Mouse (Mus musculus) left cerebral cortex, adult 9 months (tissue): Measurements from ENCODE around the gene Tsku.
A peak's percentile ranks its signal among the peaks of the same experiment; 100 is the strongest.

Experiments used
- DNase-seq, 2 experiments: peaks; one replicate each; pipeline ENCODE4 v3.0.0; 2022; ENCODE audit warnings: low spot score in 2 of 2

Gene Tsku

DNA sequence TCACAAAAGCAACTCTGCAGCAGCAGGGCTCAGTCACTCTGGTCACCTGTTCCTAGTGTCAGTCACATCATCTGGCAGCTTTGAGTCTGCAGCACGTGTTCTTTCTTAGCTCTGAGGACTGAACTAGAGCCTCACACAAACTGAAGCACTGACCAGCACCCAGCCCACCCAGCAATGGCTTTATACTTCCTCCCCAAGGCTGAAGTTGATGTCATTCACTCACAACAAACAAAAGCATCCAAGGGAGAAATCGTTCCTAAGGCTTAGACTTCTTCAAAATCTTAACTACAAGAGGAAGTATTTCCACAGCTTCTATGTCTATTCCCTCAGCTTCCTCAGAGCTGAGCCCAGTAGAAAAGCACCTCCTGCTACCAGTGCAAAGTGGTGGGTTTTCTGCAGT lies 32.8 kb downstream of the Tsku start:
- DNase-seq = no peak

DNA sequence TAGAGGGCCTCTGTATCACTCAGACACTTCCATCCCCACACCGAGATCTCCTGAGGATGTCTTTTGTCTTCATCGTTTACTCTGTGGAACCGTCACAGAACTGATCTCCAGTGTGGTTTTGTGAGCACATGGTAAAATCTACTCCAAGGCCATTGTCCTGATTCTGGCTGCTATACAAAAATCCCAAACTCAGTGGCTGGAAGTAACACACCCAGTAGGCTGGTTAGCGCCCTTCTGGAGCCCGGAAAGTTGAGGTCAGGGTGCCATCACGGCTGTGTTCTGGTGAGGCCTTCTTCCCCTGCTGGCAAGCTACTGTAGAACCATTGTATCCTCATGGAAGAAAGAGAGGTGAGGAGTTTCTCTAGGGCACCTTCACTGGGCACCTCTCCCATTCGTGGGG lies 35.1 kb downstream of the Tsku start:
- no peak for DNase-seq

DNA sequence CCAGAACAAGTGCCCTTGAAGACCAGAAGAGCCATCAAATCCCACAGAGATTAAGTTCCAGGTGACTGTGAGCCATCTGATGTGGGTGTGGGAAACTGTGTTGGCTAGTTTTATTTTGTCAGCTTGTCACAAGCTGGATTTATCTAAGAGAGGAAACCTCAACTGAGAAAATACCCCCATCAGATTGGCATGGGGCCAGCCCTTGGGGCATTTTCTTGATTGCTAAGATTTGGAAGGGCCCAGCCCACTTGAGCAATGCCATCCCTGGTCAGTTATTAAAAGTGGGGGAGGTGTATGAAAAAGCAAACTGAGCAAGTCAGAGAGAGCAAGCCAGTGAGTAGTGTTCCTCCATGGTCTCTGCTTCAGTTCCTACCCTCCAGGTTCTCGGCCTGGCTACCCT lies 36.9 kb downstream of the Tsku start:
- DNase-seq = no peak

DNA sequence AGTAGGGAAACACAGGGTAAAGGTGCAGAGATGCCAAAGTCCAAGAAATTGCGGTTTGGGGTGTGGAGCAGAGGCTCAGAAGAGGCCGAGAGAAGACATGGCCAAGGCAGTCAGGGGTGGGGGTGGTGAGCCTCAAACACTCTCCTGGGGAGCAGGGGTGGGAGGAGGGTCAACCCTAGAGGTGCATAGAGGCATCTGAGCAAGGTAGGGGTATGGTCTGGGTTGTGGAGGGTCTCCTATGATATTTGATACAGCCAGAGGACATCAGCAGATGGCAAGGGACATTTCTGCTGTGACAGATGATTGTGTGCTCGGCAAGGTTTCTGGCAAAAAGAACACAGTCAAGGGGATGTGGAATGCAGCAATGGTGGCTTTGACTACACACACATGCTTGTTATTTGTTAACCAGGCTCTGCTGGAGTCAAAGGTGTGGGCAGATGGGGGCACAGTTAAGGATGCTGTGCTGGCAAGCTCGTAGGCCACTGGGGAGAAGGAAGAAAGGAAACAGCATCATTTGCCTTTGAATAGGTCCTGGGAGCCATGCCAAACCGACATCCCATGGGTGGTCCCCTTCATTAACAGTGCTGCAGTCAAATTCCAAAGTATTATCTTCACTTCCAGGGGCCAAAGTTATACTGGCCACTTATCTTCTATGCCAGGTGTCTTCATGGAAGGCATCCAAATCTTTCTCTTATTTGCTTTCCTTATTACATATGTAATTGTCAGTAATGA lies 37.7 kb downstream of the Tsku start:
- DNase-seq = no peak

DNA sequence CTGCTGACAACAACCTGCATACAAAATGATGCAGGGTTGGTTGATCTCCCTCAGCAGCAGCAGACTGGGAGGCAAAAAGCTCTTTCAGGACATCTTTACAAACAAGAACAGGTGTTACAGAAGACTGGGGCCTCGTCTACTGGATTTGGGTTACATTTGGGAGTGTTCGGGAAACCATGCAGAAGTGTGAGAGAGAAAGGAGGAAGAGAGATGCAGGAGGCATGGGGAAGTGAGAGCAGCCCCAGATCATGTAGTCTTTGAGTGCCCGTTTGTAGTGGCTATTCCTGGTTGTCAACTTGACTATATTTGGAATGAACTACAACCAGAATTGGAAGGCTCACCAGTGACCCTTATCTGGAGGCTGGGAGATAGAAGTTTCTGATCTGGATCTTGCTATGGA lies 38.7 kb downstream of the Tsku start:
- DNase-seq = peak in 1 of 2 experiments; percentile 28

DNA sequence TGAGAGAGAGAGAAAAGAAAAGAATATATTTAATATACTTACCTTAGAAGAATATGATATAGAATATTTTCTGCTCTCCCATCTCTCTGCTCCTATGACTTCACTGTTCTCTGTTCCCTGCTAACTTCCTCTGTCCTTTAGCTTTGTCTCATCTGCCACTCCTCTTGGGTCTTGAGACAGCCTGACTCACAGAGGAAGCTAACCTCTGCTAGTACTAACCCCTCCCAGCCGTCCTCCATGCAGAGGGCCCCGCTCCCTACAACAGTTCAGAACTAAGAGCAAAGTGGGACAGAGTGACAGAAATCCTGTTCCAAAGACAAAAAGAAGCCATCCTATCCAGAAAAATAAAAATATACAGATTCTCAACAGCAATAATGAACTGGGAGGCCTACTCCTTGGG lies 40.0 kb downstream of the Tsku start, which contains the start of gene Acer3:
Gene Acer3, minus strand, starts transcription at position 126 of the 400 bp plus-strand sequence.
- DNase-seq = no peak

DNA sequence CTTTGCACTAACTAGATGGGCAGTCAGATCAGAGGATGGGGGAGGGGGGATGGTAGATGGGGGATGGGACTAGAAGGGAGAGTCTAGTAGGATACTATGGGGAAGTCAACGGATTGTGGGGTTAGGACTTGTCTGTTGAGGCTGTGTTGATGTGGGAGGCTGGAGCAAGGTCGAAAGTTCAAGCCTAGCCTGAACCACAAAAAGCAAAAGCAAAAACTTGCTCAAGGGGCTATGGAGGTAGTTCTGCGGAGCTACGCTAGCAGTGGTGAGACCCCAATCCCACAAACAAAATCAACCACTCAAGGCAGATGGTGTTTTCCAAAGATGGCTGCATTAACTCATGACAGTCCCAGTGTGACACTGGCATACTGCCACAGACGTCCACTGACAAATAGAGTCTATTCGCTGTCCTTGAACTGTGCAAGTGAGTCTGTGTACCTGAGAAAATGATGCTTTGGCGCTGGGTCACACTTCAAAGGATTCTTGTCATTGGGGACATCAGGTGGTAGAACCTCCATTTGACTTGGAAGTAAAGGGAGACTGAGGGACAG lies 41.0 kb downstream of the Tsku start:
- DNase-seq = no peak

DNA sequence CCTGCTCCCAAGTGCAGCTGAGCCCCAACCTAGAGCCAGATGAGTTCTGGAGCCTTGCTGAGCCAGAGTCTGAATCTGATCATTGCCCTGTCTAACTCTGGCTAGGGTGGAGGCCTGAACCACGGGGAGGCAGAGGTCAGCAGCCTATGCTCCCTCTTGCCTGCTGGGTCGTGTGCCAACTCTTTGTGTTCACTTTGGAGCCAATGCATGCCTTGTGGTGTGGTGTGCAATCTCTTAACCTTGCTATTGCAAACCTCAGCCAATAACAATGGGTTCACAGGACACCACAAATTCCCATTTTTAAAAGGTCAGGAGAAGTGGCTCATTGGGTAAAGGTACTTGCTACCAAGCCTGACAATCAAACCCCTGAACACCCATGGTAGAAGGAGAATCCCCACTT lies 44.6 kb downstream of the Tsku start:
- no peak for DNase-seq

DNA sequence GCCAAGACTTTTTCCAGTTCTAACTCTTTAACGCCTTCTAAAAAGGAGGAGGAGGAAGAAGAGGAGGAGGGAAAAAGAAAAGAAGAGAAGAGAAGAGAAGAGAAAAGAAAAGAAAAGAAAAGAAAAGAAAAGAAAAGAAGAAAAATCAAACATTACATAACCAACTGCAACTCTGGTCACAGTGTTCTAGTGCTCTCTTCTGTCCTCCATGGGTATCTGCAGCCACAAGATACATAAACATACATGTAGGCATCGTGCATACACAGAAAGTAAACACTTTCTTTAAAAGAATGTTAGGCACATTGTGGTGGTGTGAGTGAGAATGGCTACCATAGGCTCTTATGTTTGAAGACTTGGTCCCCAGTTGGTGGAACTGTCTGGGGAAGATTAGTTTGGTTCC lies 46.0 kb downstream of the Tsku start:
- DNase-seq = no peak

DNA sequence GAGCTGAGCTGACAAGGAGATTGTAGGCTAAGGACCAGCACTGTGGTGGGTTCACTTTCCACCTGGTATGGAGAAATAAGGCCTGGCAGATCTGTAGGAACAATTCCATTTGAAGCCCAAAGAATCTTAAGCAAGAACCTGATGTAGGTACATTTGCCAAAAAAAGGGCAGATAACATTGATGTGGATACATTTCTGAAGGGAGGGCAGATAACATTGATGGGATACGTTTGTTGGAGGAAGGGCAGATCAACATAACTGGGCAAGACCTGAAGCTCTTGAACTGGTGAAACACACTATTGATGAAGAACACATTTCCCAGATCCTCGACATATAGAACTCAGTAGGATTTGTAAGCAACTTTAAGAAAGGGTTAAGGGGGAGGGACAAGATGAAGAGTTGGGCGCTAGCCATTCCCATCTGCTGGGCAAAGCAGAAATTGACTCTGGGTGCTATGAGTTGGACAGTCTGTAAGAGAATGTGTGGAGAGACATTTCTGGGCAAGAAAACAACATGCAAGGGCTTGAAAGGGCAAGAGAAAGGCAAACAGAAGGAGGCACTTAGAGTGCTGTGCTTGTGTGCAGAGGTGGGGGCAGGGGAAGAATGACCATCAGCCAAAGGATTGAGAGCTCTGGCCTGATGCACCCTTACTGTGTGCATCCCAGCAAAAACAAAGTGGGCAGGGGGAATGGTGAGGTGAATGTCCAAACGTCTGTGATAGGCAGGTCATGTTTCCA lies 48.8 kb downstream of the Tsku start:
- DNase-seq = no peak

DNA sequence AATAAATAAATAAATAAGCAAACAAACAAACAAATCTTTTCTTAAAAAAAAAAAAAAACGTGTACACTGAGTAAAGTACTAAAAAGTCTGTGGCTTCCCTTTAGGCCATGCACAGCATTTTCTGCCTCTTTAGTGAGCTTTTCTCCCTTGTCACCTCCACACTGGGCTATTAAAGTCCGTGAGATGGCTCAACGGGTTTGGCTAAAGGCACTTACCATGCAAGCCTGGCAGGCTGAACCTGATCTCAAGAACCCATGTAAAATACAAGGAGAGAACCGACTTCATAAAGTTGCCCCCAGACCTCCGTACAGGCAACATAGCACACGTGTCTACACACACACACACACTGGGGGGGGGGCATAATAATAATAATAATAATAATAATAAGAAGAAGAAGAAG lies 50.9 kb downstream of the Tsku start:
- DNase-seq = no peak

DNA sequence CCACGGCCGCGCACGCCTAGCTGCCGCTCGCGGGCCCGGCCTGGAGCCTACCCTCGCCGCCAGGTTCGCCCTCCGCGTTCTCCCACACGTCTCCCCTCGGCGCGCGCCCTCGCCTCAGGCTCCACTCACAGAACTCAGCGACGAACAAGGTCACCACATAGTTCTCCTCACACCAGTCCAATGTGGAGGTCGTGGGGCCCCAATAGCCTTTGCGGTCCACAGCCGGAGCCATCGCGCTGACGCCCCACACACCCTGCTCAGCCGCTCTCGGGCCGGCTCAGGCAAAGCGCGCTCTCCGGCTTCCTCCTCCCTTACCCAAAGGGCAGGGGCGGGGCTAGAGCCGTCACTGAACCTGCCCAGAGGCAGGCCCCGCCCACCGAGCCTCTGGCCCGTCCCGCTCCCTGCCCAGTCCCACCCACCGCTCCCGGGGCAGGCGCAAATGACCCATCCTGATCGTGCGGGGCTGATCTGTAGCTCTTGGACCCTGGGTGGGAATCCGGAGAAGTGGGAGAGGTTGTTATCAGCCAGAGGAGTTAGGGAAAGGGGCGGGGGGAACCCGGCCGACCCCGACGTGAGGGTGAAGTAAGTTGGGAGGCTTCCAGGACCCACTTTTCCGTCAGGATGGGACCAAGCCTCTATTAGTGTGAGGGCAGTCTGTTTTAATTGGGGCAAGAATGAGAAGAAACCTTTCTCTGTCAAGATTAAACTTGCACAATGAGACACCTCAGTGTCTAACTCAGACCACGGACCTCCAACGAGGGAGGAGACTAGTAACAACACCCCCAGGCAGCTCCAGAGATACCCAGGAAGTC lies 51.7 kb downstream of the Tsku start:
- peak; percentile 81 to 88 for DNase-seq

DNA sequence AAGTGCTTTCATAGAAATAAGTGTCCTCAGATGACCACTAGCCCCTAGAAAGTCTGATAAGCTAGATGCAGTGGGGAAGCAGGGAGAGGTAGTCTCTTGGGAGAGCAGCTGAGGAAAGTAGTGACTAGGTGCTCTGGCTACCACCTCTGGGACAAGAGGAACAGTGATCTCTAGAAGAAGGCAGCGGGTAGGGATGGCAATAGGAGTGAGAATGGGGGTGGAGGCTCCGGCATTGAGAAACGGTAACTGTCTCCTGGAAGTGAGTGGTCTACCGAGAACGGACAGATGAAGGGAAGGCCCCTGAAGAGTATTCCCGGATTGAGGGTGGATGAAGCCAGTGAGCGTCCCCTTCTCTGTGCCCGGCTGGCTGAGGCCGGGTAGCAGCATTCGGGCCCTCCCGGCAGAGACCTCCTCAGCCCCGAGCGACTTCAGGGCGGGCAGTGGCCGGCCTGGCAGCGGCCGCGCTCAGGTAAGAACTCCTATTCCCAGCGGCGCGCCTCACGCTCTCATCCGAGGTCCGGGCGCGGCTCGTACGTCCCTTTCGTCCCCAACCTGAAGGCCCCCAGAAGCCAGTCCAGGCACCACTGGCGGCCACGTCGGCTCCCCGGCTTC lies 52.4 kb downstream of the Tsku start:
- no peak for DNase-seq

DNA sequence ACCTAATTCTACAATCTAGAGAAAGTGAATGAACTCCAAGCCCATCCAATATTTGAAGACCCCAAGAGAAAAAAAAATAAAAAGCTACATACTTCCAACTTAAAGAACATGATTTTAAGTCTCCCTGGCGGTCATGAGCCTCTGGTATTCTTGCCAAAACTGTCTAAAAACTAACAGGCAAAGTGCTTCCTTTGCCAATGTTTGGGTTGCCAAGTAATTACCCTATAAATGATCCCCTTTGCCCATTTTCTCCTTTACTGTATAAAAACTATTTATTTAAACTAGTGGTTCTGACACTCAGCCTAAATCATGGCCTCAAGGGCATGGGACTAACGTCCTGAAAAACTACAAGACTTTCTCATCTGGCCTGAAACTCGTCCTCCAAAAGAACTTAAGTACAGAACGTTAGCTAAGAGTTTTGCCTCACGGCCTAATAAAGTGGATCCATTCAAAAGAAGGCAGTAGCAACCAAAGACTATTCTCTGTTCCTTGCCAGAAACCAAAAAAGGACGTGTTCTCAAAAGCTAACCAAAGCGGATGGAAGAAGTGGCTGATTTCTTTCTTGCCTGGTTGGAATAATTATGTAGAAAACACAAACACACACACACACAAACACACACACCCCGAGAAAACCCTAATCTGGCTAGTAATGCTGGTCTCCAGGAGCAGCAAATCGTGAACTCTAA lies 53.1 kb downstream of the Tsku start:
- no peak for DNase-seq

DNA sequence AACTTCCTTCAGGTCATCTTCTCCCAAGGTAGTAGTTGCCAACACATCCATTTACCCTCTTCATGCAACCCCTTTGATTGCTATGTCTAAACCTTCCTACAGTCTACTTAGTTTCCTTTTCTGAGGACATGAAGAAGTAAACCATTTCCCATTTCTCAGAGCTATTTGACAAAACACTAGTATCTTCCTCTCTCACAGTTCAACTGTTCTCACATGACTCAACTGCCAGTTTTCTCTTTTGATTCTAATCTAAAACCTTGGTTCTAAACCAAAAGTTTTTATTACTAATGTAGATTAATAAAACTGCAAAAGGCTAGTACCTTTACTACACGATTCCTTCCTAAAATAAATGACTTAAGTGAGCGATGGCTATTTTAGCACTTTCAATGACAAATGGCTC lies 53.7 kb downstream of the Tsku start:
- no peak for DNase-seq
